In the genomic region with DNA sequence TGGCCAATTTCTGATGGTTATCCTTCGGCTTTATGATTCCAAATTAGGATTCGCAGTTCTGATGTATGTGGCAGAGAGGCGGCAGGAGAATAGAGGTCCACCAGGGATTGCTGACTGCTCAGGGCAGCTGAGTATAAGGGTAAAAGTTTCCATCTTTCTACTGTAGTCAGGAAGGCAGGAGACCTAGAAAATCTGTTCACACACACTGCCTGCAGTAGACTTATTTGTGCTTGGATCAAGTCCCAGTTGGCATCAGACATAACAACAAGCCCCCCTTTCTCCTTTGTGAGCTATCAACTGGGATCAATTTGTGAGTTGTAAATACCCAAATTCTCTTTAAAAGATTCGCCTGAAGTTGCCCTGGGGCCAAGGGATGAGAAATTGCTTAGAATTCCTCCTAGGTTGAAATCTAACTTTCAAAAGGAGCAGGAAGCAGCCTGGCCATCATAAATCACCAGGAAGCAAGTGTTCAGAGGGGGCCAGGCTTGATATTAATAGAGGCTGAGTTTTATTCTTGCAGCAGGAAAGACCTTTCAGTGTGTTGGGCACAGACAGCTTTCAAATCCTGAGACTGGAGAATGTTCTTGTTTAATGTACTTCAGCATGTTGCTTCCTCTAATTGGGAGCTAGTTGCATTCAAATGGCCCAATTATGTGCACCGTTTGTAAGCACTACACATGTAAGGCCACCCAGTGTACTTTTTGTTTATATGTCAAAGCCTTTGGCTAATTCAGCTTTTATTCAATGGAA, we compare ENCODE assay signal across 13 mouse cellular contexts. TPM values are rescaled to one million over a fixed set of nuclear protein-coding genes. Genes with fewer than 3 reads are reported as not detected.
DNase-seq lines count a peak whose midpoint lies in the region; ATAC-seq and TF ChIP-seq lines count a peak whose summit lies in the region.
"Had no signal": no experiment of that assay in that cellular context is flagged by ENCODE, and none has a peak within 500 bp of the region (broad histone marks: within the 10 kb centered on the region; RNA-seq: fewer than 3 reads in every experiment).

No protein-coding gene starts in this region.

- H3K36me3 ChIP-seq in liver, embryonic 11.5 days (ENCODE audit: control insufficient read depth, insufficient read depth, low read length), result no peaks in the 10 kb centered on the region
- H3K36me3 ChIP-seq in kidney, adult 2 months (ENCODE audit: control insufficient read depth, insufficient read depth, low read length), result no peaks in the 10 kb centered on the region

- no peak for ATAC-seq in liver, embryonic 11.5 days (replicated peaks; ENCODE audit: low FRiP score)

- no peak overlapping the region for H3K9ac ChIP-seq in liver, embryonic 11.5 days (ENCODE audit: low read depth, low read length)

- TF ChIP-seq POLR2A in kidney, adult 2 months (IDR thresholded peaks at IDR 0.05; ENCODE audit: low read depth, low read length), result no peak

- peak; percentile 17 for DNase-seq in adrenal gland, adult 2 months
- DNase-seq in adrenal gland, postnatal 10 days, result no peak
- DNase-seq in liver, embryonic 11.5 days (ENCODE audit: low spot score), result peak; percentile 25
- DNase-seq in liver, result no peak
- peak; percentile 57 for DNase-seq in kidney, adult 2 months
- DNase-seq in mesoderm, embryonic 11.5 days (ENCODE audit: low read depth, low spot score), result peak; percentile 33
- no peak for DNase-seq in cerebellum, postnatal 36 days
- DNase-seq in ovary, adult 18-20 months (ENCODE audit: low spot score), result no peak

- TF ChIP-seq CTCF in kidney, adult 2 months (conservative IDR thresholded peaks at IDR 0.05; ENCODE audit: insufficient read depth, insufficient read length, low read depth, low read length), result no peak

- no peak overlapping the region for H3K4me2 ChIP-seq in liver, embryonic 11.5 days

- 74% methylated on average over 5 of the region's 5 CpGs for WGBS in liver, embryonic 11.5 days
- WGBS in kidney, adult 2 months, result 64% methylated on average over 5 of the region's 5 CpGs

- no peaks in the 10 kb centered on the region for H3K9me3 ChIP-seq in liver, embryonic 11.5 days (ENCODE audit: control insufficient read depth, low read length)

- H3K4me3 ChIP-seq in liver, embryonic 11.5 days (ENCODE audit: low read depth, low read length), result no peak overlapping the region
- no peak overlapping the region for H3K4me3 ChIP-seq in kidney, adult 2 months (ENCODE audit: insufficient read depth, low read depth, low read length)

- H3K4me1 ChIP-seq in liver, embryonic 11.5 days (replicated peaks; ENCODE audit: control insufficient read depth, insufficient read depth, low read length), result peaks cover 2% of the 10 kb centered on the region; the same call in 1 of the 2 replicates
- no peaks in the 10 kb centered on the region for H3K4me1 ChIP-seq in kidney, adult 2 months (ENCODE audit: control insufficient read depth, insufficient read depth, low read length)

- H3K27me3 ChIP-seq in liver, embryonic 11.5 days (replicated peaks; ENCODE audit: control insufficient read depth, insufficient read depth, low read length), result no peaks in the 10 kb centered on the region
- no peaks in the 10 kb centered on the region for H3K27me3 ChIP-seq in kidney, adult 2 months (replicated peaks; ENCODE audit: control insufficient read depth, insufficient read depth, low read length)

- H3K27ac ChIP-seq in liver, embryonic 11.5 days (ENCODE audit: low read depth, low read length), result no peak overlapping the region
- no peak overlapping the region; the same call in 1 of the 2 replicates for H3K27ac ChIP-seq in kidney, adult 2 months (ENCODE audit: insufficient read depth, low read depth, low read length)
- H3K27ac ChIP-seq: macrophage had no signal

RNA-seq across cellular contexts. Expression of gene Tmem212, which starts 41.6 kb away (rescaled TPM):
- not detected for total RNA-seq in adrenal gland, adult 2 months (2021)
- not detected in 2 replicates for polyA plus RNA-seq in adrenal gland, adult 2 months (2012; rRNA removed)
- total RNA-seq in adrenal gland, postnatal 10 days (2021), result not detected
- polyA plus RNA-seq in liver, embryonic 11.5 days (2014; fragmentation: Nextera tagmentation; extraction: Ambion mirVana), result not detected in 2 replicates
- not detected in 2 replicates for polyA plus RNA-seq in kidney, adult 2 months (2012; rRNA removed)
- total RNA-seq: common myeloid progenitor, adult 5-6 weeks; granulocyte monocyte progenitor cell, adult 5-6 weeks; hematopoietic stem cell, adult 5-6 weeks had no signal
- polyA plus RNA-seq: large intestine, adult 2 months; macrophage had no signal

Comparison
In these comparisons a context has a peak if more than half of its experiments do, and no peak if none do; other contexts are left out.
1. DNase-seq: peak in adrenal gland, adult 2 months (single experiment), liver, embryonic 11.5 days (single experiment), kidney, adult 2 months (single experiment) and mesoderm, embryonic 11.5 days (single experiment); none in adrenal gland, postnatal 10 days (single experiment), liver (single experiment), cerebellum, postnatal 36 days (0 of 2) and ovary, adult 18-20 months (single experiment).